Mouse (Mus musculus) small intestine, adult 2 months (tissue): ENCODE measurements around the gene Mier2.

Experiments
- CTCF ChIP-seq: fragments of 200-500 bp; IDR thresholded peaks from 2 replicates; pipeline ENCODE4 v1.5.1; 2012; ENCODE audit warnings: low read depth, mild to moderate bottlenecking, control low read depth, inconsistent platforms, low read length, moderate library complexity, mixed read lengths; ENCODE audit not compliant: insufficient replicate concordance, insufficient read length; ENCODE audit errors: extremely low read depth
- POLR2A ChIP-seq: fragments of 200-500 bp; IDR thresholded peaks from 2 replicates; pipeline ENCODE4 v1.6.1; 2012; ENCODE audit warnings: low read depth, mild to moderate bottlenecking, control low read depth, inconsistent platforms, low read length, moderate library complexity

DNA sequence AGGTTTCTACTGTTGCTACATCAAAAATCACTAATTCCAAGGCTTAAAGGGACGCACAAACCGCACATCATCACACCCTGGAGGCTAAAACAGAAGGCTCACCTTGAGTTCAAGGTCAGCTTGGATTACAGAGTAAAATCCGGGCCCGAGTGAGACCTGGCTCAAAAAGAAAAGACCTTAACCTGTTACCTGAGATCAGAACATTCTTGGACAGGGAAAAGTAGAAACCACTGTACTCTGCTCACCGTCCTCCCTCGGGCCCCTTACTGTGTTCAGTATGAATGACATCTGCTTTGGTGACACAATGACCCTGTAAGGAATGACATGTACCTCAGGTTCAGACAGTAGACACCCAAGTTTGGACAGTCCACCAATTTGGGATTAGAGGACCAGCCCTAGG, 19.8 kb upstream of the Mier2 start:
- TF ChIP-seq POLR2A = no peak
- no peak for TF ChIP-seq CTCF
